Mouse (Mus musculus) spleen, postnatal 14 days (tissue): ENCODE measurements around the gene Ofd1.

Source experiments
- DNase-seq, 2 experiments: peaks; one replicate each; pipeline ENCODE4 v3.0.0; 2021 to 2022; ENCODE audit warnings: low spot score in 2 of 2

Gene Ofd1

DNA sequence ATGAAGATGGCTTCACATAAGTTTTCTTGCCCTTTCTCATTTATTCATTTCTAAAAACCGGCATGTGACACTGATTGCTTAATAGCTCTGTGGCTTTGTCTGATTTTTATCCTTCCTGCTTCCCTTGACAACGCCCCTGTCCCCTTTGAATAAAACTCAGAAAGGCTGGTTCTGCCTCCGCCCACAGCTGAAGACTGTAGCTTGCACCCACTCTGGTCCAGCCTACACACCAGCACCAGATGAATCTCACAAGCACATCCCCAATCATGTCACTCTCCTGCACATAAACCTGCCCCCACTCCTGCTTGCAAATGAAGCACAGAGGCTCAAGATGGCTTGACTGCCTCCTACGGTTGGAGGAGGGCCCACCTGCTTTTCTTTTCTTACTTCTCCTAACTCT lies 80.0 kb downstream of the Ofd1 start:
- no peak for DNase-seq

DNA sequence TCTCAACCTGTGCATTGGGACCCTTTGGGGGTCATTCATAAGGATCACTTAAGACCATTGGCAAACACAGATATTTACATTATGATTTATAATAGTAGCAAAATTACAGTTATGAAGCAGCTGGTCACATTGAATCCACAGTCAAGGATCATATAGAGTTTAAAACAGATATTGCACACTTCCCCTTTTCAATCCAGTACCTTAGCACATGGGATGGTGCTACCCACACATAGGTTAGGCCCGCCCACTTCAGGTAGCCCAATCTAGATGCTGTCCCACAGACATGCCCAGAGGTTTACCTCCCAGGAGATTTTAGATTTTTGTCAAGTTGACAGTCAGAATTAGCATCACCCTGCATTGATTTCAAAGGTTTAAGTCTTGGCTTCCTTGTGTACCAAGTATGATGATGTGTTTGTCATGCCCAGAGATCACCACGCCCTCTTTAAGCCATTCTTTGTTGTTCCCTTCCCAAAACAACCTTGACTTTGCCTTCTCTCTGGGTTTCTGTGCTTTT lies 80.5 kb downstream of the Ofd1 start:
- DNase-seq, result no peak

DNA sequence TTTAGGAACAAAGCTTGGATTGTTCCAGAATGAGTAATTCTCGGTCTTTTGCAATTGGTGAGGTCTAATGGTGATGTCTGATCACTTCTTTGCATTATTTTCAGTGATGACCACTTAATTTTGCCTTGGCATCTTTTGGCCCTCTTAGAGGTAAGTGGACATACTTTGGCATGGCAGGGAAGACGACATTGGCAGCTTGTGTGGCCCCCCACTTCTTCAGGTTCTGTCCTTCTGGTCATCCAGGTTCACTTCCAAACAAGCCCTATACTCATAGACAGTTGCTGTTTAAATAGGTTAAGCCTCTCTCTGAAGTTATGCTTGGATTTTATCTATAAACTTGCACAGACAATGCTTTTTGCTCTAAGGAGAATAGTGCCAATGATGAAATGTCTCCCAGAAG lies 81.5 kb downstream of the Ofd1 start:
- DNase-seq, result no peak

DNA sequence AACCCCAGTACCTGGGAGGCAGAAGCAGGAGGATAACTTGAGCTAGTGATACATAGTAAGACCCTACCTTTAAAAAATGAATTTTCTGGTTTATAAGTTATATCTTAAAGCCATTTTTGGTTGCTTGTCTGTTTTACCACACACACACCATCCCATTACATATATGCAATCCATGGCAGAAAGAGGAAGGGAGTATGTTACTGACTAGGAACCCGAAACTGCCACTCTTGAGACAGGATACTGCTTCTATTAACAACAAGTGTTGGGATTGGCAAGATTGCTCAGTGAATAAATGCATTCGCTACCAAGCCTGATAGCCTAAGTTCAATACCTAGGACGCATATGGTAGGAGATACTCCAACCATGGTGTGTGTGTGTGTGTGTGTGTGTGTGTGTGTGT lies 84.2 kb downstream of the Ofd1 start:
- no peak for DNase-seq

DNA sequence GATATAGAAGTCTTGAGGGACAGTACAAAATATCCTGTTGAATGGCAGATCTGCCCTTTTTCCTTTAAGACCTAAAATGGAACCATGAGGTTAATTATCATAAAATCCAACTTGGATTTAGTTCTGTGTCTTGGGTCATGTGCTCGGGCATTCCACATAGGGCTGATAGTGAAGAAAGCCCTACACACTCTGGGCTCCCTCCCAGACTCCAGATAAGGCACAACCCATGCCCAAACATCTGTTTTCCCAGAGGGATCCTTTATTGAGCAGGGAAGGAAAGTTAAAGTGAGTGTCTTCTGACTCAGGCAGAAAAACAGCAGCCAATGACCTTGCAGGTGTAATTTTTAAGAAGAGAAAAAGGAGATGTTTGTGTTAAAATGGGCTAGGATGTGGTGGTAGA lies 85.6 kb downstream of the Ofd1 start:
- no peak for DNase-seq

DNA sequence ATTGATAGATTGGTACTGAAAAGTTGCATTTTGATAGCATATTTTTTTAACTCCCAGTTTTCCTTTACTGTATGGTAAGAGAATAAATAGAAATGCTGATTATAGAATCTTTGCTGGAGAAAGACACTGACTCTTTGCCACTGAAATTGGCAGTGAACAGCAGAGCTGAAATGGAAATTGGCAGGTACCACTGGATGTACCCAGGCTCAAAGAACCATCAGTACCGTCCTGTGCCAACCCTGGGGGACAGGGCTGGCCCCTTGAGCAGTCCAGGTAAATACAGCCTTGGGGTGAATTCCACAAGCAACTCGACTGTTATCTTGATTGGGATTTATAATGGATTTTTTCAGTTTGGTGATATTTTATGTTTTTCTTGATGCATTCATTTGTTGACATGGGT lies 87.1 kb downstream of the Ofd1 start:
- no peak for DNase-seq

DNA sequence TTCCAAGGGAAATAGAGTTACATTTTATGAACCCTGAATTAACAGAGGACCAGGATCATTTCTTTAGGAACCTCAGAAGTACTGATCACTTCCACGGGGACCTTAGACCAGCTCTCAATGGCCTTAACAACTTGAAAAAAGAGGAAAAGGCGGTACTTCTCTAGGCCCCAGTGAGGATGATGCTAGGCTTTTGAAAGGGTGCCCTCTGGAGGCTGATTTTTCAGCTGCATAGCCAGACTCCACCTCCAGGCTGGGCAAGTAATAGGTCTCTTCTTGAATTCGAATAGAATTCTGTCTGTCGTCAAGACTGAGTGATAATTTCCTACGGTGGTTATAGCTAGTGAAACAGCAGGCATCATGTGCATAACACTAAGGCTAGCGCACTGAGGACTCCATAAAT lies 88.7 kb downstream of the Ofd1 start:
- DNase-seq, result peak; percentile 9 to 45

DNA sequence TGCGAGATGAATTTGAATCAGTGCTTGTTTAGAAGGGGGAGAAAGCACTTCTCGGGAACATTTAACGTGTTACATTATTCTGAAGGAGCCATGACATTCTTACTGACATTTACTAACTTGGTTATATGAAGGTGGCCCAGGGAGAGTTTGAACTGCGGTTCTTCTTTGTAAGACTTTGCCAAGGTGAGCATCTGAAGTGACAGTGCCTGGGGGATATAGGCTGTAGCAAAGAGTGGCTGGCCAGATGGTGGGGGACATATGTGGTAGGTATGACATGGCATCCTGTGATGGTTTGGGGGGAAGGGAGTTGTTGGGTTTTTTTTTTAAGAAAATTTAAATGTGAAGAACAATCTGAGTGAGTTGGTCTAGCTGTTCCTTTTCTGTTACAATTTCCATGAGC lies 91.9 kb downstream of the Ofd1 start:
- DNase-seq, result no peak

DNA sequence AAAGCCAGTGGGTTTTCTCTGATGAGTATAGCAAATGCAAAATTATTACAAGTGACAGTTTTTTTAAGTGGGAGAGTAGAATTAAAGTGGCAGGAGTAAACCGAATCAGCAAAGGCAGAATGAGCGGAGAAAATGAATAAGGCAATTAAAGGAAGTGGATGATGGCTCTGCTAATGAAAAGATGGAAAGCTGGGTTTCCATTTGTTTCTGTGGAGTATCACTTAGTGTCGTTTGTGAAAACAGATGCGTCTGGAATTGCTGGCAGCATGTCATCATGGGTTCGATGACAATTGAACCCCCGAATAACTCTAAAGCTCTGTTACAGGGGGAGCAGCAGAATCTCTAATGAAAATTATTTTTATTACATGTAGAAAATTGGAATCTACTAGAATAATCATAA lies 92.4 kb downstream of the Ofd1 start:
- no peak for DNase-seq

DNA sequence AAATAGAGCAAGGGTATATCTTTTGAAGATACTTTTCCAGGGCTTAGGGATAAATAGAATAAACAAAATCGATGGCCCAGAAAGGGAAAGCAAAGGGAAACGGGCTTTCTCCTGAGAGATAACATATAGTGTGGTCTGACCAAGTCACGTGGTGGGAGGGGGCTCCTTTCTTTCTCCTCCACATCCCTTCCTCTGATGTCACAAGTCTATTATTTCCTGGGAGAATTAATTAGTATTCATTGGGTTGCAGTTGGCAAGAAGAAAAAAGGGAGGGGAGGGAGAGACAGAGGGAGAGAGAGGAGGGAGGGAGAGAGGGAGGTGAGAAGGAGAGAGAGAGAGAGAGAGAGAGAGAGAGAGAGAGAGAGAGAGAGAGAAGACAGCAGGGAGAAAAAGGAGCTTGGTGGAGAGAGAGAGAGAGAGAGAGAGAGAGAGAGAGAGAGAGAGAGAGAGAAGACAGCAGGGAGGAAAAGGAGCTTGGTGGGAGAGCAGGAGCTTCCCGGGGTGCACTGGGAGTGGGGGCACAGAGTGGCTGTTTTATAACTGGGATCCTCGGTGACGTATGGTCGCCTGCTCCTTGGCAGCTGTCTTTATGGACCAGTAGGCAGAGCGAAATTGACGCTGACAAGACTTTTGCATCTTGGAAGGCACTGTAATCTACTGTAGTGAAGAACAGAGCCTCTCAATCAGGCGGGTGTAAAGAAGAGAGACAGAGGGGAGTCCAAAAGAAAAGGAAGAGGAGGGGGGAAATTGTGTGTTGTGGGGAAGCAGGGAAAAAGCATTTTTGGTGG lies 96.1 kb downstream of the Ofd1 start:
- no peak for DNase-seq

DNA sequence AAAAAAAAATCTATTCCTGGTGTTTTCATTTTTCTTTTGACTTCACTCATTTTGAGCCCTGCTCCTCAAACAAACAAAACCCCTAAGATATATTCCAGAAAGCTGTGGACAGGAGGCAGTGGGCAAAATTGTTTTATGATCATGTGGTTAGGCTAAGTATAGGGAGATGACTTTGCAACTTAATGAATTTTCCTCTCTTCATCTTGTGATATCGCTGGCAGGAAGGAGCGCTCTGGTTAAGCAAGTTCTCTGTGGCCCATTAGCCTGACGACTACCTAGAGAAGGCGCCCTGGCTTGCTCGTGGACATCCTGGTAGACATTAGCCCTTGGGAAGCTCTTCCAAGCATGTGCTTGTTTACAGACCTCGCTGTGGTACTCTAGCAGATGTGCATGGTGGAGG lies 98.7 kb downstream of the Ofd1 start:
- no peak for DNase-seq
